Mouse (Mus musculus): ENCODE measurements around the gene Cemip. TPM values are rescaled to one million over a fixed set of nuclear protein-coding genes. Genes with fewer than 3 reads are reported as not detected.
"Not testable (repeated sequence)": the region's sequence is repeated elsewhere in the genome, so short reads cannot be mapped to it uniquely, and the experiment has no call there.

The Cemip gene
- 1.0 and 2.2 TPM in 2 replicates for polyA plus RNA-seq (2012; rRNA removed)

- peak; percentile 90 for DNase-seq (ENCODE audit: low read depth)
- TF ChIP-seq CTCF (IDR thresholded peaks at IDR 0.05; ENCODE audit: borderline replicate concordance, extremely low read depth, insufficient read depth, insufficient read length) (peak; percentile 77), POLR2A (IDR thresholded peaks at IDR 0.05; ENCODE audit: borderline replicate concordance, extremely low read depth, insufficient read depth, insufficient read length, poor library complexity, severe bottlenecking) (no peak)
These were observed at the start of gene Cemip for GRCm38 (mm10) chr7:84086039-84086829. Gene Cemip (minus strand): TSS chr7:84086502.

GRCm38 (mm10) chr7:84132704-84133103 is 46.4 kb upstream of the Cemip start:
- no peak for TF ChIP-seq POLR2A (IDR thresholded peaks at IDR 0.05; ENCODE audit: borderline replicate concordance, extremely low read depth, insufficient read depth, insufficient read length, poor library complexity, severe bottlenecking)
- TF ChIP-seq CTCF (IDR thresholded peaks at IDR 0.05; ENCODE audit: borderline replicate concordance, extremely low read depth, insufficient read depth, insufficient read length), result no peak
- no peak for DNase-seq (ENCODE audit: low read depth)

GRCm38 (mm10) chr7:84131736-84132135 is 45.4 kb upstream of the Cemip start:
- no peak for DNase-seq (ENCODE audit: low read depth)
- TF ChIP-seq POLR2A (IDR thresholded peaks at IDR 0.05; ENCODE audit: borderline replicate concordance, extremely low read depth, insufficient read depth, insufficient read length, poor library complexity, severe bottlenecking) (no peak), CTCF (IDR thresholded peaks at IDR 0.05; ENCODE audit: borderline replicate concordance, extremely low read depth, insufficient read depth, insufficient read length) (no peak)

- TF ChIP-seq POLR2A (IDR thresholded peaks at IDR 0.05; ENCODE audit: borderline replicate concordance, extremely low read depth, insufficient read depth, insufficient read length, poor library complexity, severe bottlenecking), result no peak
- no peak for TF ChIP-seq CTCF (IDR thresholded peaks at IDR 0.05; ENCODE audit: borderline replicate concordance, extremely low read depth, insufficient read depth, insufficient read length)
- DNase-seq (ENCODE audit: low read depth), result peak; percentile 36
These were observed 42.4 kb upstream of the Cemip start for GRCm38 (mm10) chr7:84128661-84129060.

GRCm38 (mm10) chr7:84125730-84126129 is 39.4 kb upstream of the Cemip start:
- no peak for TF ChIP-seq CTCF (IDR thresholded peaks at IDR 0.05; ENCODE audit: borderline replicate concordance, extremely low read depth, insufficient read depth, insufficient read length)
- no peak for TF ChIP-seq POLR2A (IDR thresholded peaks at IDR 0.05; ENCODE audit: borderline replicate concordance, extremely low read depth, insufficient read depth, insufficient read length, poor library complexity, severe bottlenecking)
- DNase-seq (ENCODE audit: low read depth), result no peak

GRCm38 (mm10) chr7:84123651-84124050 is 37.3 kb upstream of the Cemip start:
- DNase-seq (ENCODE audit: low read depth), result not testable (repeated sequence)

- DNase-seq (ENCODE audit: low read depth), result no peak
- TF ChIP-seq POLR2A (IDR thresholded peaks at IDR 0.05; ENCODE audit: borderline replicate concordance, extremely low read depth, insufficient read depth, insufficient read length, poor library complexity, severe bottlenecking) (no peak), CTCF (IDR thresholded peaks at IDR 0.05; ENCODE audit: borderline replicate concordance, extremely low read depth, insufficient read depth, insufficient read length) (no peak)
These were observed 35.5 kb upstream of the Cemip start for GRCm38 (mm10) chr7:84121778-84122177.

- no peak for TF ChIP-seq POLR2A (IDR thresholded peaks at IDR 0.05; ENCODE audit: borderline replicate concordance, extremely low read depth, insufficient read depth, insufficient read length, poor library complexity, severe bottlenecking)
- no peak for TF ChIP-seq CTCF (IDR thresholded peaks at IDR 0.05; ENCODE audit: borderline replicate concordance, extremely low read depth, insufficient read depth, insufficient read length)
- DNase-seq (ENCODE audit: low read depth), result no peak
These were observed 33.9 kb upstream of the Cemip start for GRCm38 (mm10) chr7:84120142-84120760.

GRCm38 (mm10) chr7:84119216-84120105 is 33.2 kb upstream of the Cemip start:
- TF ChIP-seq POLR2A (IDR thresholded peaks at IDR 0.05; ENCODE audit: borderline replicate concordance, extremely low read depth, insufficient read depth, insufficient read length, poor library complexity, severe bottlenecking), result no peak
- TF ChIP-seq CTCF (IDR thresholded peaks at IDR 0.05; ENCODE audit: borderline replicate concordance, extremely low read depth, insufficient read depth, insufficient read length), result no peak
- no peak for DNase-seq (ENCODE audit: low read depth)

GRCm38 (mm10) chr7:84117543-84118122 is 31.3 kb upstream of the Cemip start:
- DNase-seq (ENCODE audit: low read depth), result no peak
- TF ChIP-seq CTCF (IDR thresholded peaks at IDR 0.05; ENCODE audit: borderline replicate concordance, extremely low read depth, insufficient read depth, insufficient read length) (no peak), POLR2A (IDR thresholded peaks at IDR 0.05; ENCODE audit: borderline replicate concordance, extremely low read depth, insufficient read depth, insufficient read length, poor library complexity, severe bottlenecking) (no peak)
